Mouse (Mus musculus) ES-Bruce4 (cell line): ENCODE data around the gene Ifi202b.
"Not testable (repeated sequence)": the region's sequence is repeated elsewhere in the genome, so short reads cannot be mapped to it uniquely, and the experiment has no call there.

Source experiments
- CTCF ChIP-seq: IDR thresholded peaks from one replicate; pipeline ENCODE4 v1.8.1; 2011; ENCODE audit warnings: low read depth, low read length
- POLR2A ChIP-seq: IDR thresholded peaks from one replicate; pipeline ENCODE4 v1.8.1; 2011; ENCODE audit warnings: low read length; ENCODE audit not compliant: insufficient read depth

DNA sequence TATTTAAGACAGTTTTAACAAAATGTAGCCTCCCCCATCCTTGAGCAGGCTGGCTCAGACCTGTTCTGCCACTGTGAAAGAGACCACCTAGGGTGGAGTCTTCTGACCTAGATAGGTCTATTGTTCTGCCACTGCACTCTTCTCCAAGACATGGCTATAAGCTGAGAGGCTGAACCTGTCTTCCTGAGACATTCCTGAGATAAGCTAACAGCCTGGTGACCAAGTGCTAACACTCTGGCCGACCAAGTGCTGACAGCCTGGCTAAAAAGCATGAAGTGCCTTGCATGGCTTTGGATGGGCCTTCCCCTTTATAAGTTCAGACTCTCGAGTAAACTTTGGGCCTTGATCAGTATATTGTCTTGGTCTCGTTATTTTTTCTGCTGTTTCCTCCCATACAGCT is 1.5 kb downstream of the Ifi202b start:
- TF ChIP-seq POLR2A, CTCF: not testable (repeated sequence)
